Mouse (Mus musculus) heart, postnatal 10 days (tissue): ENCODE results near the gene Apobec3. TPM values are rescaled to one million over a fixed set of nuclear protein-coding genes. Genes with fewer than 3 reads are reported as not detected.
"Not testable (repeated sequence)": the region's sequence is repeated elsewhere in the genome, so short reads cannot be mapped to it uniquely, and the experiment has no call there.

ENCODE experiments used
- DNase-seq, 2 experiments: peaks; one replicate each; pipeline ENCODE4 v3.0.0; 2021
- intact Hi-C: fragments of 180-260 bp; cut with DNase I; formaldehyde crosslinking; loops from one replicate; pipeline ENCODE4 v1.15.1; 2025
- total RNA-seq, 2 experiments: library from RNA; stranded (reverse); gene quantifications; 2 replicates each; pipeline ENCODE4 v1.2.3; 2021

Apobec3 gene
- total RNA-seq, 2 experiments from 2014 or later: 11.2 to 11.7 TPM

- intact Hi-C loops: no loop called here
- DNase-seq: no peak
These were observed 2.9 kb downstream of the Apobec3 start for GRCm38 (mm10) chr15:79894343-79894742.

GRCm38 (mm10) chr15:79895221-79896079 lies 4.0 kb downstream of the Apobec3 start:
- DNase-seq, intact Hi-C loops: not testable (repeated sequence)

- DNase-seq: no peak
- intact Hi-C loops: no loop called here
These were observed 4.7 kb downstream of the Apobec3 start for GRCm38 (mm10) chr15:79896080-79896725.

GRCm38 (mm10) chr15:79898988-79899387 lies 7.5 kb downstream of the Apobec3 start:
- intact Hi-C loops: no loop called here
- DNase-seq: no peak

GRCm38 (mm10) chr15:79899828-79900510 lies 8.5 kb downstream of the Apobec3 start:
- no peak for DNase-seq
- intact Hi-C loops: no loop called here

- intact Hi-C loops: no loop called here
- no peak for DNase-seq
These were observed 9.3 kb downstream of the Apobec3 start for GRCm38 (mm10) chr15:79900751-79901150.

GRCm38 (mm10) chr15:79901399-79901798 lies 9.9 kb downstream of the Apobec3 start:
- DNase-seq: no peak
- intact Hi-C loops: no loop called here

- intact Hi-C loops, DNase-seq: not testable (repeated sequence)
These were observed 11.6 kb downstream of the Apobec3 start for GRCm38 (mm10) chr15:79903081-79903480.

GRCm38 (mm10) chr15:79903963-79904362 lies 12.5 kb downstream of the Apobec3 start:
- intact Hi-C loops: no loop called here
- no peak for DNase-seq

- DNase-seq, intact Hi-C loops: not testable (repeated sequence)
These were observed 13.2 kb downstream of the Apobec3 start for GRCm38 (mm10) chr15:79904678-79905077.

- no peak for DNase-seq
- intact Hi-C loops: no loop called here
These were observed 13.8 kb downstream of the Apobec3 start for GRCm38 (mm10) chr15:79905211-79905610.

GRCm38 (mm10) chr15:79906855-79907254 lies 15.4 kb downstream of the Apobec3 start:
- intact Hi-C loops: no loop called here
- DNase-seq: no peak

GRCm38 (mm10) chr15:79909006-79909405 lies 17.5 kb downstream of the Apobec3 start:
- intact Hi-C loops, DNase-seq: not testable (repeated sequence)

GRCm38 (mm10) chr15:79910812-79911211 lies 19.4 kb downstream of the Apobec3 start:
- intact Hi-C loops: loop anchor here (10.0 kb wide), 1 partner anchor 156 kb away; no protein-coding TSS in a partner anchor
- DNase-seq: not testable (repeated sequence)

- intact Hi-C loops: loop anchor here (10.0 kb wide), 1 partner anchor 157 kb away; no protein-coding TSS in a partner anchor
- no peak for DNase-seq
These were observed 19.9 kb downstream of the Apobec3 start for GRCm38 (mm10) chr15:79911339-79911738.

GRCm38 (mm10) chr15:79913761-79914346 lies 22.4 kb downstream of the Apobec3 start:
- DNase-seq: no peak
- intact Hi-C loops: loop anchor here (10.0 kb wide), 1 partner anchor 159 kb away; no protein-coding TSS in a partner anchor

GRCm38 (mm10) chr15:79914357-79914756 lies 22.9 kb downstream of the Apobec3 start:
- no peak for DNase-seq
- intact Hi-C loops: loop anchor here (10.0 kb wide), 1 partner anchor 160 kb away; no protein-coding TSS in a partner anchor

- intact Hi-C loops: loop anchor here (10.0 kb wide), 1 partner anchor 161 kb away; no protein-coding TSS in a partner anchor
- DNase-seq: no peak
These were observed 24.7 kb downstream of the Apobec3 start for GRCm38 (mm10) chr15:79916150-79916549.

GRCm38 (mm10) chr15:79917111-79917720 lies 25.8 kb downstream of the Apobec3 start:
- intact Hi-C loops: loop anchor here (10.0 kb wide), 1 partner anchor 162 kb away; no protein-coding TSS in a partner anchor
- DNase-seq: no peak

- DNase-seq: no peak
- intact Hi-C loops: loop anchor here (10.0 kb wide), 1 partner anchor 164 kb away; no protein-coding TSS in a partner anchor
These were observed 27.0 kb downstream of the Apobec3 start for GRCm38 (mm10) chr15:79918485-79918884.
